Mouse (Mus musculus) CD4-positive, CD25-positive, alpha-beta regulatory T cell (primary cell): Measurements from ENCODE around the gene Fga. TPM values are rescaled to one million over a fixed set of nuclear protein-coding genes. Genes with fewer than 3 reads are reported as not detected.

Experiments used
- polyA plus RNA-seq: library from polyadenylated mRNA; unstranded; fragments of 100-300 nt; shearing (Covaris generic); gene quantifications from one replicate; pipeline ENCODE4 v1.2.1, GENCODE M21; 2017

The Fga gene
- 0.08 TPM for polyA plus RNA-seq

DNA sequence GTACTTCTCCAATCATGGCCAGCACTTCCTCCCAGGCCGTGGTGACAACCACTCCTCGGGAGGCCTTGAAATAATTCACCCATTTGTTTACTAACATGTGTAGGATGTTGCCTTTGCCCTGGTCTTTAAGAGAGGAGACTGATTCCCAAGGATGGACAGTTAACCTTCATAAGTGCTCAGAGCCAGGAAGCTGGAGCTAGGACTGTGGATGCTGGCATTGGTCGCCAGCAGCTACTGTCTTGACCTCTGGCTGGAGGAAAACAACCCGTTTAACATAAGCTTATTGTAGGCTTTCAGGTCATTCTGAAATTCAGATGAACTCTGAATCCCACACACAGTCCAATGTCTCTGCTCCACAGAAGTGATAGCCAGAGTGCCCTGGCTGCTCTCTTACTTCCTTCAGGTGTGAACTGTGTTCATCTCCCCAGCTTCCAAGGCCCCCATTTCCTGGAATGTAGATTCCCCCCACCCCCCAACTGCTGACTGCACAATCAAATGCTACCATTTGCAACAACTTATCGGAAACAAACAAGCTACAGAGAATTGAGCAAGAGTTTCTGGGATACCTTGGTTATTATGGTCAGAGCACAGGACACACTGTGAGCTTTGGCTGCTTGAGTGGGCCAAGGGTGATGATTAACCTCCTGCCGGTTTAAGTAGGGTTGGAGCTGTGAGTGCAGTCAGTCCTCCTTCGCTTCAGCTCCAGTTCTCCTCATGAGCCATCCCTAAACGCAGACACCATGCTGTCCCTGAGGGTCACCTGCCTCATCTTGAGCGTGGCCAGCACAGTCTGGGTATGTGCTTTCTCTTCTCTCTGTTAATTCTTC lies at the start of gene Fga:
Fga (plus strand) TSS at position 602 of the 827 bp plus-strand sequence.

GRCm38 (mm10) chr3:83007557-83007956 lies 18.3 kb upstream of the Fga start, which contains the start of gene Fgg:
Gene Fgg (plus strand): TSS chr3:83007724.

DNA sequence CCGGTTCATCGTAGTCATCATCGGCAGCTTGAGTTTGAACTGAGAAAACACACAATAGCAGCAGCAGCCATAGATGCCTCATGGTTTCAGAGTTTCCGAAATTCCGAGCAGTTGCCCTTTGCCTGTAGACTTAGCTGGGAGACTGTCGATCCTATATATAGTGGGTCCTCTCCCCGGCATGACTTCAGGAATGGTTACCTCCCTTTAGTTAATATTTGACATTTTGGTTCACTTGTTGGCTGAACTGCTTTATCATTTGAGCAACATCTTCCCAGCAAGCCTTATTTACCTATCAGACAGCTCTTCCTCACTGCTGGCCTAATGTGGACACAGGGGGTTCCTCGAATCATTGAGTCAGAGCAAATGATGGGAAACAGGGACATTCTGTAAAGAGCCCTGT lies 23.8 kb downstream of the Fga start, which contains the start of gene Fgb:
Fgb (minus strand) TSS at position 184 of the 400 bp plus-strand sequence.

DNA sequence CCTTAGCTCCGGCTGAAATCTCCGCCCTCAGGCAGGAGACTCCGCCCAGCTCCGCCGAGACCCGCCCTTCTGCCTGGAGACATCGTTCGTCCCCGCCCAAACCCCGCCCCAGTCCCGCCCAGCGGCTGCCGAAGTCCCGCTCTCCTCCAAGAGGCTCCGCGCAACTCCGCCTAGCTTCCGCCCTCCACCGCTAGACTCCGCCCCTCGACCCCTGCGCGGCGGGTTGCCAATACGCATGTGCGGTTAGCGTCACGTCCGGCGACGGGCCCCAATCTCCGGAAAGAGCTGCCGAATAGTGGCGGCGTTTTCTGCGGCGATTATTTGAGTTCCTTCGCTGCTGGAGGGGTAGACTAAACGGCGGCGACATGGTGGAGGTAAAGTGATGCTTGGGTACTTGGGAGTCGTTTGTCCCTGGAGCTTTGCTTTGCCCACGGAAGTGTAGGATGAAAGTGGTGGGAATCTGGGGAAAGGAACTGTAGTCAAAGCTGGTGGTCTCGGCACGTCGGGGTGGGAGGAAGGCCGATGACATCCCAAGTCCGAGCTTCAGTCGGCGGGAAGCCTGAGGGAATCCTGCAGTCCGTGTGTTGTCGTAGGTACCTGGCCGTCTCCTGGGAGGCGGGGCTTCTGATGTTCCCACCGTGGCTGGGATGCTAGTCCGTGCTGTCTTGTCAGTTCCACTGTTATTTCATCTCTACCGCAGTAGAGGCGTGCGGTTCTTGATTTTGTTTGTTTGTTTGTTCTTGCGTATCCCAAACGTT lies 29.6 kb downstream of the Fga start, which contains the start of gene Plrg1:
Plrg1 (plus strand) TSS at position 242 of the 758 bp plus-strand sequence.

Other genes with a start within 250 kb of the Fga start
- not detected for gene Rbm46, start 149.6 kb upstream of the Fga start, polyA plus RNA-seq
- 0.04 TPM for gene Lrat, start 122.1 kb upstream of the Fga start, polyA plus RNA-seq
- gene Fgg, start 18.4 kb upstream of the Fga start, polyA plus RNA-seq: not detected
- 0.05 TPM for gene Fgb, start 23.8 kb downstream of the Fga start, polyA plus RNA-seq
- gene Plrg1, start 29.4 kb downstream of the Fga start, polyA plus RNA-seq: 74.1 TPM
- gene Dchs2, start 101.9 kb downstream of the Fga start, polyA plus RNA-seq: 0.04 TPM